Mouse (Mus musculus): ENCODE results near the gene Celsr1.

Celsr1 gene

DNA sequence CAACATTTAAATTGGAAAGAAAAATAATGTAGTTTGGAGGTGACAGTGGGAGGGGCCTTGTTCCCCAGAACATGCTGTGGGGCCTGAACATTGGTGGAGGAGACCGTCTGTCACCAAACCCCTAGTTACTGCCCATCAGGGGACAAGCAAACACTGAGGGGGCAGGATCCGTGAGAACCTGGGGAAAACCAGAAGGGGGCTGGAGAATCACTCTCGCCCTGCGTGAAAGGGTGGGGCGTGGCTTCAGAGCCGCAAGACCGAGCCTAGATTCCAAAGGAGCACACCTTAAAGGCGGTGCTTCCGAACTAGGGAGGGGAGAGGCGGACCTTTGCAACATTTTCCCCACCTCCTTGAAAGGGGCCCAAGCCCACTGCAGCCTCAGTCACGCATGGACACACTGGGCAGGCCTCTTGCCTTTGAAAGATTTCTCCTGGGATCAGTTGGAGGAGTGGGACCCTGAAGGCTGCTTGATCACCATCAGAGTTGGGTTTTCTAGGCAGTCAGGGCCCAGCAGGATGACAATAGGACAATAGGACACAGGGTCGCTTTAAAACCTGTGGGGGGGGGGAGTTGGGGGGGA lies 1.3 kb upstream of the Celsr1 start:
- no peak for DNase-seq (ENCODE audit: low spot score in 2 of 2)

DNA sequence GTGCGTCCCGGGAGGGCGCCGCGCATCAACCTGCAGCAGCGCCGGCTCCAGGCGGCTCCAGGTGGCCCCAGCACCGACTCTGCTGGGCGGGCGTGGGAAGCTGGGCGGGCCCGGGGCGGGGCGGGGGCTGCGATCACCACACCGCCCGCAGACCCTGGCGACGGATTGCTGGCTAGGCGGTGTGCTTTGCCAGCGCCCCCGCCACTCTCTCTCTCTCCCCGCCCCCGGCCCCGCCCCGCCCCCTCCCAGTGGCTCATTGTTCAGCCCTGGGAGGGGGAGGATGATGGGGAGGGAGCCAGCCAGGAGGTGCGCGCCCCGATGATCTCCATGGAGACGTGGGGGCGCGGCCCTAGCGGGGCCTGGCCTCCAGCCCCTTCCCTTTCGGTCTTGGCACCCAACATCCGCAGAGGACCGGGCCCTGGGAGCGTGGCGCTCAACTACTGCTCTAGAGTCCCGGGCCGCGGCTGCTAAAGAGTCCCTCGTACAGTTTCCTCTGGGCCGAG lies 495 bp upstream of the Celsr1 start:
- DNase-seq (ENCODE audit: low spot score in 2 of 2): no peak

DNA sequence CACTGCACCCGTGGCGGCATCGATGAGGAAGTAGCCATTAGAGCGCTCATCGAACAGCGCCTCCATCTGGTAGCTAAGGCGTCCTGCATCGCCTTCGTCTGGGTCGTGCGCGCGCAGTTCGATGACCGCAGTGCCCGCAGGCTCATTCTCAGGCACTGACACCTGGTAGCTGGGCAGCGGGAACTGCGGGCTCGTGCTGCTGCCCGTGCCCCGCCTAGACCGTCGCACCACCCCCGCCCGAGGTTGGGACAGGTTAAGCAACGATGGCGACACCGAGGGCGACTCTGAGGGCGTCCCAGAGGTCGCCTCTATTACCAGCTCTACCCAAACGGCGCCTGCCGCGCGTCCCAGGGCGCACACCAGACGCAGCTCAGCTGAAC lies 776 bp downstream of the Celsr1 start:
- DNase-seq (ENCODE audit: low spot score in 2 of 2): no peak

DNA sequence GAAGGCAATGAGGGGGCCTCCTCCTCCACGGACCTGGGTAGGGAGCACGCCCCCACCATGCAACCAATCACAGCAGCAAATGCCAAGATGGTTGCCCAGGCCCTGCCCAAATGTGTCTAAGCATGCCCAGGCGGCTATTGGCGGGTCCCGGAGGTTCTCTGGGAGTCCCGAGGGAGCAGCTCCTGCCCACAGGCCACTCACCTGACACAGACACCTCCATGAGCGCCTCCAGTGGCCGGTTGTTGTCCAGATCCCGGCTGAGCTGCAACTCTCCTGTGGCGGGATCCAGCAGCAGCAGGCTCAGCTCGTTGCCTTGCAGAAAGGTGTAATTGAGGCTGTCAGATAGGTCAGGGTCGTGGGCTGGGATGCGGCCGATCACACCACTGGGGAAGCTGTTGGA lies 3.6 kb downstream of the Celsr1 start:
- no peak for DNase-seq (ENCODE audit: low spot score in 2 of 2)

DNA sequence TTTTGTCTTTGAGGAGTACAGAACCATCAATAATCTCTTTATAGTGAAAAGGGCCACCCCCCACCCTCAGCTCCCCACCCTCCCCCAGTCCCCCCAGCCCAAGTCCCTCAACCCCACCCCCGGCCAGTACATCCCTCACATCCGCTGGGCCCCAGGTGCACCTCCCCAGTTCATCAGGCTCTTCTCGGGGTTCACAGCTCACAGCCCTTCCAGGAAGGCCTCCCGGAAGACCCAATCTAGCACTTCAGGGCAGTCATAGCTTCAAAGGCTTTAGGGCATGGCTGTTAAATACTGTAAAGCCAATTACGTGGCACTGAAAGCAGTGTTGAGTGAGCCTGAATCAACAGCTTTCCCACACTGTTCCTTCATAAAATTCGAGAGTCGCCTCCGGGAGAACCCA lies 5.7 kb downstream of the Celsr1 start:
- DNase-seq (ENCODE audit: low spot score in 2 of 2): no peak

DNA sequence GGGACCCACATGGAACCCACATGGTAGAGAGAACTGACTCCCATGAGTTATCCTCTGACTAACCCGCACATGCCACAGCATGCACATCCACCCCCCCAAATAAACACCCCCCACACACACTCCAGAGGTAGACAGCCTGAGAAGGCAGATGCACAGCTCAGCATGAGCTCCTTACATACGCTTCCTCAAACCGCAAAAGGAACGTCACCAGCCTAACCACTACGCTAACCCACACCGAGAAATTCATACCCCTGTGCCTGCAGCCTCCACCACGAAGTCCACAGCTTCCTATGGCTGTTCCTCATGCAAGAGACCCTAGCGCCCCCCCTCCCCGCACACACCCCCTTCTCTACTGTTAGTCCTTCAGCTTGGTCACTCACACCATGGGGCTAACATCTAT lies 11.6 kb downstream of the Celsr1 start:
- DNase-seq (ENCODE audit: low spot score in 2 of 2): no peak

DNA sequence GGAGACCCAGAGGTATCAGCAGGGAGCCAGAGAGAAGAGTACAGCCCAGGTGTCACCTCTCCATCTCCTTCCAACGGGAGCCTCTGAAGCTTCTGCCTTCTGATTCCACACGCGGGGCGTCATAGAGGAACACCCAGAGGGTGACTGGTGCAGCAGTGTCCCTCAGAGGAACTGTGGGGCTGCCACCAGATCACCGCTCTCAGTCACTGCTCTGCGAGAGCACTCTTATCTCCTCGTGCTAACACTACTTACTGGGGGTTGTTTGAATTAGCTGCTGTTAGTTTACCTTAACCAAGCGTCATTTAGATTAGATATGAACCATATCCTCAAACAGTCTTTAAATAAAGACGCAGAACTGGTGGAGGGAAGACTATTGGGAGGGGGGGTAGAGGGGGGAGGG lies 12.3 kb downstream of the Celsr1 start:
- DNase-seq (ENCODE audit: low spot score in 2 of 2): no peak

DNA sequence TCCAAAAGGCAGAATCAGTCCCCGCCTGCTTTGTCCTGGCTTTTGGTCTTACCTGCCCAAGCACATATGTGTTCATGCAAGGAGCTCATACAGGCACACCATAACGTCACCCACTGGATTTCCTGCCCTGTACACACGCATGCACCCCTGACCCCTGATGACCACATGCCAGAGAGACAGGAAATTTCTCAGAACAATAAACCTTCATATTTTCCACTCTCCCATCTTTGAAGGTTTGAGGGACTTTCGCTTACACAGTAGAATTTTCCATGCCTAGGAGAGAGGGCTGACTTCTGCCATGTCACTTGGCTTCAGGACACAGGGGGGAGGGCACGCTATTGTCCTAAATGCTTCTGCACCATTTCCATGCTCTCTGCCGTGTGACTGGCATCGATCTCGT lies 13.6 kb downstream of the Celsr1 start:
- no peak for DNase-seq (ENCODE audit: low spot score in 2 of 2)

DNA sequence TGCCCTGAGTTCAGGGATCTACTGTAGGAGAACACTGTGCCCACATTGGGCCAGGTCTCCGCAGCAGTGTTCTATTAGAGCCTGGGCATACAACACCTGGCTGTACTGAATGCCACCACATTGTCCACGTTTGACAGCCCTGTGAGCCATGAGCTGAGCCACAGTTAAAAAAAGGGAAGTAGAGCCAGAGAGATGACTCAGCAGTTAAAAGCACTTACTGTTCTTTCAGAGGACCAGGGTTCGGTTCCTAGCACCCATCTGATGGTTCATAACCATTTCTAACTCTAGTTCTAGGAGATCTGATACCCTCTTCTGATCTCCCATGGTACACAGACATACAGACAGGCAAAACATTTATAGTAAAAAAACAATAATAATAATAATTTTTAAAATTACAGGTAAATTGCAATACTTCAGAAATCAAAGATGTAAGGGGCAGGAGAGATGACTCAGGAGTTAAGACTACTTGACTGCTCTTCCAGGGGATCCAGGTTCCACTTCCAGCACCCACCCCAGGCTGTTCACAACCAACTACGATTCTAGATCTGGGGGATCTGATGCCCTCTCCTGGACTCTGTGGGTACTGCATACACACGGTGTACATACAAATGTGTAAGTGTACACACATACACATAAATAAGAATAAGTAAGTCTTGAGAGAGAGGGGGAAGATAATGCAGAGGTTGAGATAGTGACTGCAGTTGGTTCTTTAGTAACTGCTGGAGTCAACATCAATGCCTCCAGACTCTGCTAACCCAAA lies 14.6 kb downstream of the Celsr1 start:
- DNase-seq (ENCODE audit: low spot score in 2 of 2): no peak

DNA sequence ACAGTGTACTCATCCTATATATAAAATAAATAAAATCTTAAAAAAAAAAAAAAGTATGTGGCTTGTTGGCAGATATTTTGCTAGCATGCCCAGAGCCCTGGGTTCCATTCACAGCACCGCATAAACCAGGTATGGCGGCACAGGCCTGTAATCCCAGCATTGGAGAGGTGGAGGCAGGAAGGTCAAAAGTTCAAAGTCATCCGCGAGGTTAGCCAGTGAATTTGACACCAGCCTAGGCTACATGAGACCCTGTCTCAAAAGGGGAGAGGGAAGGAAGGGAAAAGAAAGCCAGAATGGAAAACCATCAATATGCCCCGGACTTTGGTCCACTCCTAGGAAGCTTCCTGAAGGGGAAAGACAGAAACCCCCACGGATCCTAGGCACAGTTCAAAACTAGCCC lies 16.2 kb downstream of the Celsr1 start:
- no peak for DNase-seq (ENCODE audit: low spot score in 2 of 2)

DNA sequence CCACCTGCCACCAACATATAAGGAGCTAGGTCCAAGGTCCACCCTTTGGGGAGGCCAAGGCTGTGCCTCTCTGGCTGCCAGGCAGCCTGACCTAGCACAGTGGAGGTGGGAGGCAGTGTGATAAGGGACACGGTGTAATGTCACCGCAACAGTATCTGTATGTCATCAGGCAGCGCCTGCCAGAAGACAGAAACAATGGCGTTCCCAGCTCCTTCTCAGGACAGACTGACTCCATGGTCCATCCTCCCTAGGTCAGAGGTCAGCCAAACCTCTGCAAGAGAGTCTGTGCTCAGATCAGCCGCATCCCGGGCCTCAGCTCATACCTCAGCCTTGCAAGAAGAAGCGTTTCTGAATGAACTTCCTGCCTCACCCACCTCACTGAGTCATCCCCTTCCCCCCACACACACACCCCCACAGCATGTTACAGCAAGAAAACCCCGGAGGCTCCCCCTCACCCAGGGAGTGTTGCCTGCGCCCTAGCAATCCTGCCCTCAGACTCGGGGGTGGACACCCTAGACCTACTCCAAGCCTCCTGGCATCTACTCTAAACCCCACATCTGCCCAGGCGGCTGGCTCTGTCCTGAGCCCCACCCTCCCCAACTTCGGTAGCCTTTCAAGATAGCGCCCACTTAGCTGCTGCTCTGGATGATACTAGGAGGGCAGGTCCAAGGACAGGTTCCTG lies 17.6 kb downstream of the Celsr1 start:
- no peak for DNase-seq (ENCODE audit: low spot score in 2 of 2)

DNA sequence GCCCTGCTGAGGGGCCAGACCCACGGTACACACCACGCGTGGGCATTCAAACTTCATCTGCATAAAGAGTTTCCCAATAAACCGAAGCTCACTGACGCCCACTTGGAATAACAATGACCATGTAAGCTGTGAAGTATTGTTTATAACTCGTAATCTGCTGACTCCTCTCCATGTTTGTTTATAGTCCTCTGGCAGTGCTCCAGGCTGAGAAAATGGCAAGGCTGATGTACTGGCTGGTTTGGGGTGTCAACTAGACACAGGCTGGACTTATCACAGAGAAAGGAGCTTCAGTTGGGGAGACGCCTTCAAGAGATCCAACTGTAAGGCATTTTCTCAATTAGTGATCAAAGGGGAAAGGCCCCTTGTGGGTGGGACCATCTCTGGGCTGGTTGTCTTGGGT lies 18.6 kb downstream of the Celsr1 start:
- DNase-seq (ENCODE audit: low spot score in 2 of 2): no peak

DNA sequence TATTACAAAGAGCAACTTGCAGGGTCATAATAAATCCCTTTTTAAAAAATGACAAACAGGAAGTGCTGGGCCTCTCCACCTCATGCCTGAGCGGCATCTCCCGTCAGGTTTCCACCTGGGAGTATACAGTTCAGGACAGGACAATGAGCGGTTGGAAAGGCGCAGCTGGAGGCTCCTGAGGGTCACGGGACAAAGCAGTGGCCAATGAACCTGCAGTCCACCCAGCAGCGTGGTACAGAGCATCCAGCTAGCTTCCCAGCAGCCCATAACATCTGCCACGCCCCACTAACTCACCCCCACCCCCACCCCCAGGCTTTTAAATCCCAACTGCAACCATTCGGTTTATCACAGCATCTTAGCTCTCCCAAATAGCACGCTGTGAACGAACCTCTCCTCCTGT lies 19.9 kb downstream of the Celsr1 start:
- DNase-seq (ENCODE audit: low spot score in 2 of 2): no peak

DNA sequence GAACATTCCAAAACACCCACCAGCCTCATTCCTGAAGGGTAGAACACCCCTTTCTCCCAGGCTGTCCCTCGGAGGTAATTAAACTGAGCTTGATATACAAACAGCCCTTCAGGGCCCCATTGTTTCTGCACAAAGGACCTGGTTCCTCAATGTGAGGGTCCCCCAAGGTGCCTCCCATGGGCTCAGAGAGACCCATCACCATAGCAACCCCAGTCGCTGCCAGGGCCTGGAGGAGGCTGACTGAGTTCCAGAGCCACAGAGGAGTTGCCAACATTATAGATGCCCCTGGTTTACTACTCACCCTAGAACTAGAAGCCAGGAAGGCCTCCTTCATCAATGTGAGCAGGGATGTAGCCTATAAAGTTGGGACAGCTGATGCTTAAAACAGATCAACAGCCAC lies 20.4 kb downstream of the Celsr1 start:
- no peak for DNase-seq (ENCODE audit: low spot score in 2 of 2)

DNA sequence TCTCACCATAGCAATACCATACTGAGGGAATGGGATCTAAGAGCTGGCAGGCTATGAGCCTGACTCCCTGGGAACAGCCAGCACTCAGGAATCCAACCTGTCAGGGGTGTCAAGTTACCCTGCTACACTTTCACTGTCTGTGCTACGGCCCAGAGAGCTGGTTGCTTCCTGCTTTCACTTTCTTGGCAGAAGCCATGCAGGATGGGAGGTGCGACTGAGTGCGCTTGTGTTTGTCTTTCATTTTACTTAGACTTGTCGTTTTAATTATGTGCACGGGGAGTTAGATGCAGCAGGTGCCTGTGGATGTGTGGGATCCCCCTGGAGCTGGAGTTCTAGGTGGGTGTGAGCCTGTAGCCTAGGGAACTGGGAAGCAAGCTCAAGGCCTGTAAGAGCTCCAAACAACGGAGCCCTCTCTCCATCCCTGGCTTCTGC lies 25.9 kb downstream of the Celsr1 start:
- DNase-seq (ENCODE audit: low spot score in 2 of 2): no peak

DNA sequence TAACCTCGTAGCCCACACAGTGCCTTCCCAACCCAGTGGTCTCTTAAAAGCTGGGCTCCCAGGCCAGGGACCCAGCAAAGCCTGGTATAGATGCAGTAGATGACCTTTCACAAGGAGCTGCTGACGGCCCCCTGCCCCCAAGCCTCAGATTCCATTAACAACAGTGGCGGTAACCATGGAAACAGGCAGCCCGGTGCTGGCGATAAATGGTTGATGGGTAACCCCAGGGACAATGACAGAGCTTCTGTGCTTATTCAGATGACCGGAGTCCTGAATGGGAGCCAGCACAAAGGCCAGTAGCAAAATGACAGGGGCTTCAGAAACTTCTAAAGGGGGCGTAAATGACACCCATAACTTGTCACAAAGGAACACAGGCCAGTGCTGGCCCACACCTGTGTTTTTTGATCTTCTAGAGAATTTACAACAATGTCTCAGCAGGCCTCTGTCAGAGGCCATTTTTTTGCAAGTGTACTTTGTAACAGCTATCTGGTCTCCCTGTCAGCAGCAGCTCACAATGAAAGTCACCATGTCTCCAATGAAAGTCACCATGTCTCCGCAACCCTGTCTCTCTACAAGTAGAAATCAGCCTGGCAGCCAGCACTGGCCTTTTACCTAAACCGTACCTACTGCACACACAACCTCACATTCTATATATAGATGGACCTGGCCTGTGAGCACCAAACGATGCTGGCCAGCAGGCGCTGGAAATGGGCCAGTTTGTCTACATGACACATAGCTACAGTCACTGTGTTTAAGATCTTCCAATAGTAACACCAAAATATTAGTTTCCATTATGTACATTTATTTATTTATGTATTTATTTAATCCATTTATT lies 27.7 kb downstream of the Celsr1 start:
- no peak for DNase-seq (ENCODE audit: low spot score in 2 of 2)

DNA sequence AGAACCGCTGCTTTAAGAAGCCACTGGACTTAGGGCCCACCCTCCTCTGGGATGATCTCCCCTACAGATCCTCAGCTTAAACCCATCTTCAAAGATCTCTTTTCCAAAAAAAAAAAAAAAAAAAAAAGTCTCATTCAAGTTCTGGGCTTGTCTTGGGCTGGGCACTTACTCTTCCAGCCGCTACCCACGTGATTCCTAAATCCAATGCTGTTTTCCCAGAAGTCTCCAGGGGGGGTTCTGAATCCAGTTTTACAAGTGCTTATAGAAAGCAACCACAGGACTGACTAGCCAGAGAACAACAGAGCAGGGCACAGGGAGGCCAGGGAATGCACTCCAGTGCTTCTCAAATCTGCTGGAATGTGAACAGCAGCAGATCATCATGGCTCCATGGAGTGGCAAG lies 29.5 kb downstream of the Celsr1 start:
- no peak for DNase-seq (ENCODE audit: low spot score in 2 of 2)

DNA sequence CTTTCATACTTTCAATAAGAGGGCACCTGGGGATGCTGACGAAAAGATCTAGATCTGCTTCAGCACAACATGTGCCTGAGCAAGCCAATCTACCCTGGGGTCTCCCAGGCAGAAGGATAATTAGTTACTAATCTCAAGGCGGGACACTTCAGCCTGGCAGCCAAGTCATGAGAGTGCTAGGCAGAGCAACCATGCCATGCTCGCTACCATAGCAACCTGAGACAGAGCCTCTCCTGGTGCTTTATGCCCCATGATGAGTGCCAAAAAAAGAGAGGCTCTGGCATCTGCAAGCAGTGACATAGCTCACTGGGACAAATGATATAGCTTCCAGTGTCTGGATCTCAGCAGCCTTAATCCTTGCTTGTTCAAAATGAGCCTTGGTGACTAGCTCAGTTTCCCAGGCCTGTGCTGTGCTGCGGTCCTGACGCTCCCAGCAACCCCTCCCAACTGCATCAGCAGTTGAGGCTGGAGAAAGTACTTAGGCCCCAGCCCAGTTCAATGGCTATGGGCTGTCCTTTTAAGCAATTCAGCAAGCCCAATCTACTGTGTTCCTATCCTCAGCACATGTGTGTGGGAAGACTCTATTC lies 32.8 kb downstream of the Celsr1 start:
- no peak for DNase-seq (ENCODE audit: low spot score in 2 of 2)

DNA sequence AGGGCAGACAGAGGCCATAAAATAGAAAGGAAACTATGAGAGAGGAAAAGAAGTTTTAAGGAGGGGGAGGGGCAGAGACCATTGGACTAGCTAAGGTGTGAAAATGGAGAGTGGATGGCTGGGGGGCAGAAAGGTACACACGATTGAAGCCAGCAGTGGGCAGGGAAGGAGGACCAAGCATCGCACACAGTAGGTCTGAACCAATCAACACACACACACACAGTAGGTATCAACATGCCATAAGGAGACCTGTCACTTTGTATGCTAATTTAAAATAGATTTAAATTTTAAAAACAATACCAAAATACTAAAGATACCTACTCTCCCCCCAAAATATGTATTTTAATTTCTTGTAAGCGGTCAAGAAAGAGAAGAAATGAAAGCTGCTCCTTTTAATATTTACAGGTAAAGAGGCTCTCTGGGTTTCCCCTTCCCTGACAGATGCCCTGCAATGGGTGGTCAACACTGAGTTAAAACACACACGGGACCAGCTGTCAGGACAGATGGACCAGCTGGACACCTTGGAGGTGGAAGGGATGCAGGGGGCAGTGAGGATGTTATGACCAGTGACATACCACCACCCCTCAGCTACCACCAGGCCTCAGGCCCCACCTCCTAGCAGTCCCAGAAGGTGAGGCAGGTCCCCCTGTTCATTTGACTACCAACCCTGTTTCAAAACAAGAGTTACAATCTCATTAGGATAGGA lies 34.9 kb downstream of the Celsr1 start:
- DNase-seq (ENCODE audit: low spot score in 2 of 2): no peak

DNA sequence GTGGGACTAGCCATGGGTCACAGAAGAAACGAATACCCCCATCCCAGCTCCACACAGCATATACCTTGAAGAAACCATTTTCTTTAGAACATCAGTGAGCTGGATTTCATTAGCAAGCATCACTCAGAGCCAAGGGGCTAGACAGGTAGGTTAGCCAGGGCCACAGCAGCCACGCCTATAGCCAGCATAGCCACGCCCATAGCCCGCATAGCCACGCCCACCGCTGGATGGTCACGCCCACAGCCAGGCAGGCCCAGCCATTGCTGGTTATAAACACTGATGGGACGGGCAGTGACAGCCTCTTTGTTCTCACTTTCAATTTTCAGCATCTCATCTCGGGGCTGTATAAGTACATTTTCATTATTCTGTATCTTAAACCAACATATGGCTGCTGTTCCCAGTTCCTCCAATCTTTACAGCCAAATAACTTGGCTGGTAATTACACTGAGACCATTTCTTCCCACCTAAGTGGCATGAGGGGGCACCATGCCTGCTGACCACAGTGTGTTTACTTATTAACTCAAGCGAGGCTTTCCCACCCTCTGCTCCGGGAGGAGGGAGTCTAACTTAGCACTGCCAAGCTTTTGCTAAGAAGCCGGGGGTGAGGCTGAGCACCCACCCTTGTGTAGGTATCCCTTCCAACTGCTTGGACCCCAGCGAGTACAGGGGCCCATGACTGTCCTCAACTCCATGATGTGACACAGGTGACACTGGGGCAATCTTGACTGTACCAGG lies 37.4 kb downstream of the Celsr1 start:
- DNase-seq (ENCODE audit: low spot score in 2 of 2): no peak
